Mouse (Mus musculus): ENCODE results near the gene Rps8. TPM values are rescaled to one million over a fixed set of nuclear protein-coding genes. Genes with fewer than 3 reads are reported as not detected.
A peak's percentile ranks its signal among the peaks of the same experiment; 100 is the strongest.

Gene Rps8
- polyA plus RNA-seq, 1 experiment: 185 TPM

DNA sequence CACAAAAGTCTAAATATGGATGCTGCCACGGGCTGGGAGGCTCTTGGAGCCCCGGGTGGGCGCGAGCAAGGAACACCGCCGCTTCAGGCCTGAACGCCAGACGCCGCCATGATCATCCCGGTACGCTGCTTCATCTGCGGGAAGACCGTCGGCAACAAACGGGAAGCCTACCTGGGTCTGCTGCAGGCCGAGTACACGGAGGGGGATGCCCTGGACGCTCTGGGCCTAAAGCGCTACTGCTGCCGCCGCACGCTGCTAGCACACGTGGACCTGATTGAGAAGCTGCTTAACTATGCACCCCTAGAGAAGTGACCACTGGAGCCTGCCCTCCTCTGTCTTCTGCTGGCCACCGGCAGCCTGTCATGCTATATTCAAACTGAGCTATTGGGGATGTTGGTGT lies 7.2 kb downstream of the Rps8 start:
- Histone ChIP-seq H3K4me1 (ENCODE audit: control insufficient read depth, insufficient read depth, low read length) (peaks cover 12% of the 10 kb centered on the region), H3K27ac (ENCODE audit: control insufficient read depth, insufficient read depth, low read depth, low read length) (no peak overlapping the region), H3K4me3 (ENCODE audit: control insufficient read depth, low read depth, low read length) (peak overlapping the region; percentile 6; the same call in 1 of the 2 replicates), H3K36me3 (ENCODE audit: control insufficient read depth, insufficient read depth, low read length) (no peaks in the 10 kb centered on the region; the same call in 1 of the 2 replicates), H3K27me3 (ENCODE audit: control insufficient read depth, insufficient read depth, low read length) (no peaks in the 10 kb centered on the region)
- TF ChIP-seq POLR2A (IDR thresholded peaks at IDR 0.05; ENCODE audit: control insufficient read depth, low read depth, low read length): no peak
- TF ChIP-seq CTCF (IDR thresholded peaks at IDR 0.05; ENCODE audit: control insufficient read depth, insufficient read depth, insufficient replicate concordance, low read depth, low read length): no peak

DNA sequence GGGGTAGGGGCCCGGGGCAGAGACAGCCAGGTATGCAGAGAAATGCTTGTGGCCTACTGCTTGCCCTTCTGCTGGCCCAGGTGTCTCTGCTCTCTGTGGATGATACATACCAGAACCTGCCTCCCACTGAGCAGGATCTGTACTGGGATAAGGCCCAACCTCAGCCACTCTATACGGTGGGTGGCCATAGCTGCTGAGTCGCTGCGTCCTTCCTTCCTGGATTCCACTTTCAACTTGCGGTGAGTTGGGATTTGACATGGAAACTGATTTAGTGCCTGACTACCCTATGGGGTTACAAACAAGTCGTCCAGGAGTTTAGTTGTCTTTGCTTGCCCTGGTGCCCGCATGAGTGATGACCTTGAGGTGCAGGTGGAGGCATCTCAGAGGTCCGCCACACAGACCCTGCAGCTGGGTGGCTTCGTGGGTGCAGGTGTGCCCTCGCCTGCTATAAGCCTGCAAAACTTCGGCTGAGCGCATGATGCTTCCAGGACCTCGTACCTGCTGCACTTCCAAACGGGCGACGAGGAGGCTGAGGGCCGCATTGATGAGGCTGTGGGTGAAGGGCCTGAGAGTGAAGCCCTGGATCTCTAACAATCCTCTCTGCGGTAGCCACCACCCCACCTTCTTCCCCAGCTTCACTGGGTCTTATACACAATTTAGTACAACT lies 7.9 kb downstream of the Rps8 start:
- no peak overlapping the region for H3K4me3 ChIP-seq (ENCODE audit: control insufficient read depth, low read depth, low read length)
- H3K27ac ChIP-seq (ENCODE audit: control insufficient read depth, insufficient read depth, low read depth, low read length): no peak overlapping the region
- TF ChIP-seq CTCF (IDR thresholded peaks at IDR 0.05; ENCODE audit: control insufficient read depth, insufficient read depth, insufficient replicate concordance, low read depth, low read length) (no peak), POLR2A (IDR thresholded peaks at IDR 0.05; ENCODE audit: control insufficient read depth, low read depth, low read length) (no peak)
- H3K4me1 ChIP-seq (ENCODE audit: control insufficient read depth, insufficient read depth, low read length): peaks cover 12% of the 10 kb centered on the region
- no peaks in the 10 kb centered on the region for H3K27me3 ChIP-seq (ENCODE audit: control insufficient read depth, insufficient read depth, low read length)
- H3K36me3 ChIP-seq (ENCODE audit: control insufficient read depth, insufficient read depth, low read length): no peaks in the 10 kb centered on the region; the same call in 1 of the 2 replicates

DNA sequence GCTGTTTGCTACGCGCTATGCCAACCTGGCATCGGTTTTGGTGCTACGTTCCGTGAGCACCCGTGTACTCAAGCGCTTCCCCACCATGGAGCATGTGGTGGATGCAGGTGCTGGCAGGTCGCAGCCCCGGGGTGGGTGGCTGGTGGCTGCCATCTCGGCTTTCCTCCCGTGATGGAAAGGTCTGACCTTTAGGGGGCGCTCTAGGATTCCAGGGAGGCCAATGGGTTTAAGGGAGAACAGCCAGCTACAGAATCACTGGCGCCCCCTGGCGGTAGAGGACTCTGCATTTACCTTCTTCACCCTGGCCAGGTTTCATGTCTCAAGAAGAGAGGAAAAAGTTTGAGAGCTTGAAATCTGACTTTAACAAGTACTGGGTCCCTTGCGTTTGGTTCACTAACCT lies 9.9 kb downstream of the Rps8 start:
- no peaks in the 10 kb centered on the region for H3K36me3 ChIP-seq (ENCODE audit: control insufficient read depth, insufficient read depth, low read length)
- no peak overlapping the region for H3K27ac ChIP-seq (ENCODE audit: control insufficient read depth, insufficient read depth, low read depth, low read length)
- H3K4me3 ChIP-seq (ENCODE audit: control insufficient read depth, low read depth, low read length): peak overlapping the region; percentile 73
- TF ChIP-seq CTCF (IDR thresholded peaks at IDR 0.05; ENCODE audit: control insufficient read depth, insufficient read depth, insufficient replicate concordance, low read depth, low read length) (peak; percentile 89), POLR2A (IDR thresholded peaks at IDR 0.05; ENCODE audit: control insufficient read depth, low read depth, low read length) (no peak)
- H3K27me3 ChIP-seq (ENCODE audit: control insufficient read depth, insufficient read depth, low read length): no peaks in the 10 kb centered on the region
- H3K4me1 ChIP-seq (ENCODE audit: control insufficient read depth, insufficient read depth, low read length): peaks cover 12% of the 10 kb centered on the region

DNA sequence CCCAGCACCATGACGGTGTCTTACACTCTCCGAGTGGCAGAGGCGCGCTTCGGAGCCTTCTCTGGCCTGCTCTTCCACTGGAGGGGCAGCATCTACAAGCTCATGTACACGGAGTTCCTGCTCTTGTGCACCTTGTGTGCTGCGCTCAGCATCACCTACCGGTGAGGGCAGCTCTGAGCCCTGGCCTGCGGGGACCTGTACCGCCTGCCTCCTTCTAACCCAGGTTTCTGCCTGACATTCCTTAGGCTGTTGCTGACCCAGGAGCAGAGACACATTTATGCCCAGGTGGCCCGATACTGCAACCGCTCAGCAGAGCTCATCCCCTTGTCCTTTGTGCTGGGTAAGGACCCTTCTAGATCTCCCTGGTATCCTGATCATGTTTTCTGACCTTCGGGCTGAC lies 10.8 kb downstream of the Rps8 start:
- H3K4me3 ChIP-seq (ENCODE audit: control insufficient read depth, low read depth, low read length): no peak overlapping the region
- TF ChIP-seq POLR2A (IDR thresholded peaks at IDR 0.05; ENCODE audit: control insufficient read depth, low read depth, low read length): no peak
- no peak for TF ChIP-seq CTCF (IDR thresholded peaks at IDR 0.05; ENCODE audit: control insufficient read depth, insufficient read depth, insufficient replicate concordance, low read depth, low read length)
- H3K27me3 ChIP-seq (ENCODE audit: control insufficient read depth, insufficient read depth, low read length): no peaks in the 10 kb centered on the region

DNA sequence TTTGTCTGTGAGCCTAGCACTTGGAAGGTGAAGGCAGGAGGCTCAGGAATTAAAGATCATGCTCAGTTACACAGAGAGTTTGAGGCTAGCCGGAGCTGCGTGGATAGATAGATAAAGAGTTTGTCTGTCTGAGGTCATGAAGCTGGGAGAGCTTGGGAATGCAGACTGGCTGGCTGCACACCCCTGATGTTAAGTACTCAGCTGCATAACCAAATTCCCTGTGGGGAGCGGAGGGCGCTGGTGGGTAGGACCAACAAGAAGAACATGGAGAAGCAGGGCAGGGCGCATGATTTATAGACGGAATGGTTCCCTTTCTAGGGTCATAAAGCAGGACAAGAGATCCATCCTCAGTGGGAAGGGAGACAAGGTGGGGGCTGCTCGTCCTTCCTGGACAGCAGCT lies 13.0 kb downstream of the Rps8 start:
- Histone ChIP-seq H3K4me3 (ENCODE audit: control insufficient read depth, low read depth, low read length) (no peak overlapping the region), H3K27me3 (ENCODE audit: control insufficient read depth, insufficient read depth, low read length) (no peaks in the 10 kb centered on the region), H3K36me3 (ENCODE audit: control insufficient read depth, insufficient read depth, low read length) (no peaks in the 10 kb centered on the region), H3K4me1 (ENCODE audit: control insufficient read depth, insufficient read depth, low read length) (peaks cover 10% of the 10 kb centered on the region), H3K27ac (ENCODE audit: control insufficient read depth, insufficient read depth, low read depth, low read length) (no peak overlapping the region)
- TF ChIP-seq POLR2A (IDR thresholded peaks at IDR 0.05; ENCODE audit: control insufficient read depth, low read depth, low read length): no peak

More for the DNA sequence above, 10.8 kb downstream of the Rps8 start:
- H3K27ac ChIP-seq (ENCODE audit: control insufficient read depth, insufficient read depth, low read depth, low read length): no peak overlapping the region
- peaks cover 12% of the 10 kb centered on the region for H3K4me1 ChIP-seq (ENCODE audit: control insufficient read depth, insufficient read depth, low read length)
- H3K36me3 ChIP-seq (ENCODE audit: control insufficient read depth, insufficient read depth, low read length): no peaks in the 10 kb centered on the region

DNA sequence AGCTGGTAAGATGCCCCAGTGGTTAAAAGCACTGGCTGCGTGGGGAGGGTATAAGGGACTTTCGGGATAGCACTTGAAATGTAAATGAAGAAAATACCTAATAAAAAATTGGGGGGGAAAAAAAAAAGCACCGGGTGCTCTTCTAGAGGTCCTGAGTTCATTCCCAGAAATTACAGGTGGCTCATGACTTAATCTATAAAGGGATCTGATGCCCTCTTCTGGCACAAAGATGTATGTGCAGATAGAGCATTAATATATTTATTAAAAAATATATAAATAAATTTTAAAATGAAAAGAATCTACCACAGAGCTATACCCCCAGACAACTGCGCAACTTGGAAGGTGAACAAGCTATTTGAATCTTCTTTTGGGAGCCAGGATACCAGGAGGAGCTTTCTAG lies 15.4 kb downstream of the Rps8 start:
- Histone ChIP-seq H3K4me1 (ENCODE audit: control insufficient read depth, insufficient read depth, low read length) (peaks cover 5% of the 10 kb centered on the region), H3K27me3 (ENCODE audit: control insufficient read depth, insufficient read depth, low read length) (no peaks in the 10 kb centered on the region), H3K4me3 (ENCODE audit: control insufficient read depth, low read depth, low read length) (no peak overlapping the region), H3K27ac (ENCODE audit: control insufficient read depth, insufficient read depth, low read depth, low read length) (no peak overlapping the region), H3K36me3 (ENCODE audit: control insufficient read depth, insufficient read depth, low read length) (no peaks in the 10 kb centered on the region)
- no peak for TF ChIP-seq POLR2A (IDR thresholded peaks at IDR 0.05; ENCODE audit: control insufficient read depth, low read depth, low read length)
- TF ChIP-seq CTCF (IDR thresholded peaks at IDR 0.05; ENCODE audit: control insufficient read depth, insufficient read depth, insufficient replicate concordance, low read depth, low read length): no peak

- Histone ChIP-seq H3K4me3 (ENCODE audit: control insufficient read depth, low read depth, low read length) (no peak overlapping the region), H3K27me3 (ENCODE audit: control insufficient read depth, insufficient read depth, low read length) (no peaks in the 10 kb centered on the region), H3K27ac (ENCODE audit: control insufficient read depth, insufficient read depth, low read depth, low read length) (no peak overlapping the region), H3K4me1 (ENCODE audit: control insufficient read depth, insufficient read depth, low read length) (peaks cover 5% of the 10 kb centered on the region), H3K36me3 (ENCODE audit: control insufficient read depth, insufficient read depth, low read length) (no peaks in the 10 kb centered on the region)
- TF ChIP-seq POLR2A (IDR thresholded peaks at IDR 0.05; ENCODE audit: control insufficient read depth, low read depth, low read length) (no peak), CTCF (IDR thresholded peaks at IDR 0.05; ENCODE audit: control insufficient read depth, insufficient read depth, insufficient replicate concordance, low read depth, low read length) (peak; percentile 38; the same call in 1 of the 2 replicates)
Measured at GRCm38 (mm10) chr4:117139217-117139612, 16.8 kb downstream of the Rps8 start.

All from testis, adult 2 months (tissue).